Mouse (Mus musculus) bone marrow, adult 2 months (tissue): ENCODE data around the gene Gm32717. TPM values are rescaled to one million over a fixed set of nuclear protein-coding genes. Genes with fewer than 3 reads are reported as not detected.
"Not testable (repeated sequence)": the region's sequence is repeated elsewhere in the genome, so short reads cannot be mapped to it uniquely, and the experiment has no call there.

ENCODE experiments used
- H3K27ac ChIP-seq: fragments of 200-500 bp; 2 replicates; pipeline ENCODE4 v1.5.1; 2012; ENCODE audit warnings: low read depth, mild to moderate bottlenecking, control low read depth, inconsistent platforms, low read length; ENCODE audit not compliant: control insufficient read depth, poor library complexity, insufficient read depth
- H3K4me1 ChIP-seq: fragments of 200-500 bp; 2 replicates; pipeline ENCODE4 v1.6.1; 2011; ENCODE audit warnings: low read length; ENCODE audit not compliant: control insufficient read depth, insufficient read depth
- H3K4me3 ChIP-seq: fragments of 200-500 bp; replicated peaks from 2 replicates; pipeline ENCODE3; 2011; ENCODE audit warnings: mild to moderate bottlenecking, low read depth, low read length, control low read depth; ENCODE audit not compliant: control insufficient read depth
- CTCF ChIP-seq: fragments of 200-500 bp; IDR thresholded peaks from 2 replicates; pipeline ENCODE4 v1.5.1; 2011; ENCODE audit warnings: low read length, control low read depth; ENCODE audit not compliant: control insufficient read depth, insufficient read depth
- POLR2A ChIP-seq: fragments of 200-500 bp; IDR thresholded peaks from 2 replicates; pipeline ENCODE4 v1.6.1; 2011; ENCODE audit warnings: low read depth, mild to moderate bottlenecking, control low read depth, low read length, borderline replicate concordance; ENCODE audit not compliant: control insufficient read depth
- WGBS: fragments of 180-500 bp; shearing (Covaris S2); methylation state at CpG from one replicate; pipeline ENCODE4 v1.1.7; 2018; 5-methylcytosine and 5-hydroxymethylcytosine counted together
- polyA plus RNA-seq: library from polyadenylated mRNA; stranded (reverse); fragments of >200 nt; gene quantifications from 2 replicates; pipeline ENCODE4 v1.2.4, GENCODE M21; 2011; ENCODE audit warnings: low replicate concordance; ENCODE audit not compliant: missing spikeins, insufficient read depth, insufficient read length

Gm32717 gene
- polyA plus RNA-seq, 1 experiment = not detected

DNA sequence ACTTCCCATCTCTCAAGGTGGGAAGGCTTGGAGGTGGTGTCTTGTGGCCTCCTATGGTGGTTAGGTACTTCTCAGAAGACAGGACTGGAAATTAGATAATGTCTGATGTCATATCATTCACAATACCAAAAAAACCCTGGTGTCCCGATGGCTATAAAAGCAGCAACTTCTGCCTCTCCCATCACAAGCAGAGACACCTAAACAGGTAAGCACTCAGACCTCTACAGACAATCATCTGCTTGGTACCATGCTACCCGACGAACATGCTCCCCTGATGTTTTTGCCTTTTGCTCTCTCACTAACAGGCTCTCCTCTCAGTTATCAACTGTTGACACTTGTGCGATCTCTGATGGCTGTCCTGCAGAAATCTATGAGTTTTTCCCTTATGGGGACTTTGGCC, 35.9 kb downstream of the Gm32717 start, which contains the start of gene Il22:
Gene Il22, plus strand, starts transcription at position 301 of the 400 bp plus-strand sequence.
- TF ChIP-seq CTCF = no peak
- no peak for TF ChIP-seq POLR2A
- Histone ChIP-seq H3K27ac (no peak within 1 kb of the TSS), H3K4me3 (no peak within 1 kb of the TSS), H3K4me1 (no peaks in the 10 kb centered on the region)
- 91% methylated on average over 4 of the region's 4 CpGs for WGBS

DNA sequence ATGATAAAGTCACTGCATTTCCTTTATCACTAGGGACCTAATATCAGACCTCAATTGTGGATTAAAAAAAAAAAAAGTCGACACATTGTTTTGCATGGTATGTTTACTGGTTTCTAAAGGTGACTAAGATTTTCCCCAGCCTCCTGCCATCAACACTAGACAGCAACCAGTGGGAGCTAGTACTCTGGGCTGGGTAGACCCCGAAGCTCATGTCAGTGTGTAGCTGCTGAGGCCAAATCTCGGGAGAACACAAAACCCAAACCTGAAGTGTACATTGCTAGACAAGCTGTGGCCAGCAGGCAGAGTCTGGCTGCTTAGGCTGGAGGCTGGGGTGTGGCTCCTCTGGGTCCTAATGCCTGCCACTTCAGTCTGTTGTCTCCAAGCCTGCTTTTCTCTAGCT, 45.4 kb downstream of the Gm32717 start:
- not testable (repeated sequence) for H3K4me3 ChIP-seq, H3K27ac ChIP-seq, H3K4me1 ChIP-seq
- WGBS = 9% methylated on average over 3 of the region's 3 CpGs

Other genes starting within 250 kb of the Gm32717 start
- gene Mdm1, start 99.0 kb downstream of the Gm32717 start, polyA plus RNA-seq = 5.3 and 17.4 TPM in 2 replicates
- not detected in 2 replicates for gene Il22, start 35.8 kb downstream of the Gm32717 start, polyA plus RNA-seq
- not detected in 2 replicates for gene Gm32802, start 17.9 kb upstream of the Gm32717 start, polyA plus RNA-seq
- not detected in 2 replicates for gene Iltifb, start 54.3 kb upstream of the Gm32717 start, polyA plus RNA-seq
- not detected in 2 replicates for gene Gm9040, start 86.2 kb upstream of the Gm32717 start, polyA plus RNA-seq
- not detected in 2 replicates for gene Gm9044, start 91.6 kb upstream of the Gm32717 start, polyA plus RNA-seq
- gene Gm9045, start 97.1 kb upstream of the Gm32717 start, polyA plus RNA-seq = not detected in 2 replicates
- gene Gm9046, start 102.5 kb upstream of the Gm32717 start, polyA plus RNA-seq = not detected in 2 replicates
- not detected in 2 replicates for gene Gm9048, start 107.9 kb upstream of the Gm32717 start, polyA plus RNA-seq
- gene Gm9049, start 113.3 kb upstream of the Gm32717 start, polyA plus RNA-seq = not detected in 2 replicates
- gene Ifng, start 200.3 kb upstream of the Gm32717 start, polyA plus RNA-seq = not detected in 2 replicates